In the genomic region with DNA sequence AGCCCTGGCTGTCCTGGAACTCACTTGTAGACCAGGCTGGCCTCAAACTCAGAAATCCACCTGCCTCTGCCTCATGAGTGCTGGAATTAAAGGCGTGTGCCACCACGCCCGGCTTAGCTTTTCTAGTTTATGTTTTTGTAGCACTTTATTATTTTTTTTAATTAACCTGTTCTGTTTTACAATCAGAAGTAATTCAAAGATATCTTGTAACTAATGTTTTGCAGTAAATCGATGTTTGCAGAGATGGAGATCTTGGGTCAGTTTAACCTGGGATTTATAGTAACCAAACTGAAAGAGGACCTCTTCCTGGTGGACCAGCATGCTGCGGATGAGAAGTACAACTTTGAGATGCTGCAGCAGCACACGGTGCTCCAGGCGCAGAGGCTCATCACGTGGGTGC, we compare ENCODE assay signal across 19 mouse cellular contexts. TPM values are rescaled to one million over a fixed set of nuclear protein-coding genes. Genes with fewer than 3 reads are reported as not detected.
"Had no signal": no experiment of that assay in that cellular context is flagged by ENCODE, and none has a peak within 500 bp of the region (broad histone marks: within the 10 kb centered on the region; RNA-seq: fewer than 3 reads in every experiment).

Gene Gm42421, plus strand, starts transcription at position 301 of the 400 bp plus-strand sequence.

- H3K27ac ChIP-seq: neural tube, embryonic 13.5 days; neural tube, embryonic 15.5 days; stomach, embryonic 15.5 days; stomach, postnatal 0 days had no signal

- H3K27me3 ChIP-seq: neural tube, embryonic 13.5 days; neural tube, embryonic 15.5 days; stomach, embryonic 15.5 days had no signal

- H3K9me3 ChIP-seq: neural tube, embryonic 13.5 days; neural tube, embryonic 15.5 days; stomach, embryonic 15.5 days had no signal

- DNase-seq: retina, postnatal 1 day; right cerebral cortex, adult 18-20 months; right cerebral cortex, postnatal 14 days; right cerebral cortex, postnatal 25 days; right cerebral cortex, postnatal 4 days; spleen, adult 18-20 months; thymus, adult 18-20 months; thymus, adult 2 months; thymus, postnatal 14 days; thymus, postnatal 25 days; thymus, postnatal 36 days; thymus, postnatal 4 days had no signal

- H3K4me1 ChIP-seq: neural tube, embryonic 15.5 days; stomach, embryonic 15.5 days had no signal

- H3K4me3 ChIP-seq: neural tube, embryonic 13.5 days; neural tube, embryonic 15.5 days; stomach, embryonic 15.5 days had no signal

RNA-seq across cellular contexts. Expression of gene Gm42421, which starts in this region (rescaled TPM):
- total RNA-seq: neutrophil, adult 5-6 weeks had no signal
- polyA plus RNA-seq: small intestine, adult 2 months; spleen, adult 2 months; stomach, postnatal 0 days had no signal
